Mouse (Mus musculus) hematopoietic multipotent progenitor cell, adult 10-12 weeks (in vitro differentiated cells): ENCODE data around the gene Rasd1. TPM values are rescaled to one million over a fixed set of nuclear protein-coding genes. Genes with fewer than 3 reads are reported as not detected.

ENCODE experiments used
- polyA plus RNA-seq: library from polyadenylated mRNA; stranded (reverse); fragments of >175 nt; gene quantifications from 2 replicates; pipeline ENCODE4 v1.2.3, GENCODE M21; 2012; ENCODE audit warnings: low replicate concordance

Gene Rasd1
- 0.07 and 0.11 TPM in 2 replicates for polyA plus RNA-seq

GRCm38 (mm10) chr11:59964818-59965217 lies at the start of gene Rasd1:
TSS of gene Rasd1 (minus strand) at chr11:59964944.

GRCm38 (mm10) chr11:59947752-59948400 lies 16.9 kb downstream of the Rasd1 start, which contains the start of gene Med9:
TSS of gene Med9 (plus strand) at chr11:59948206.

Other genes starting within 250 kb of the Rasd1 start
- 0.10 and 0.17 TPM in 2 replicates for gene Pld6, start 177.3 kb downstream of the Rasd1 start, polyA plus RNA-seq
- gene Flcn, start 154.9 kb downstream of the Rasd1 start, polyA plus RNA-seq: 21.5 and 55.5 TPM in 2 replicates
- 8.8 and 13.7 TPM in 2 replicates for gene Nt5m, start 125.5 kb downstream of the Rasd1 start, polyA plus RNA-seq
- 11.0 and 14.2 TPM in 2 replicates for gene Cops3, start 125.1 kb downstream of the Rasd1 start, polyA plus RNA-seq
- 18.5 and 30.9 TPM in 2 replicates for gene Med9, start 16.7 kb downstream of the Rasd1 start, polyA plus RNA-seq
- gene Pemt, start 81.5 kb upstream of the Rasd1 start, polyA plus RNA-seq: 0.73 and 3.8 TPM in 2 replicates
- gene Rai1, start 140.1 kb upstream of the Rasd1 start, polyA plus RNA-seq: 80.1 and 103 TPM in 2 replicates